Mouse (Mus musculus): ENCODE measurements at regions not wholly inside any gene's neighbourhood (a gene's known extent, or its start where the extent isn't known, plus 50 kb on each side); places are given as distances from the start of the nearest gene placed in this dataset.

- DNase-seq, result no peak
These were observed 226.5 kb downstream of the Mpdz start for GRCm38 (mm10) chr4:81216123-81216522.

GRCm38 (mm10) chr4:81217979-81218378, 224.6 kb downstream of the Mpdz start:
- no peak for DNase-seq

GRCm38 (mm10) chr4:81222034-81222433, 220.6 kb downstream of the Mpdz start:
- no peak for DNase-seq

- peak; percentile 10 for DNase-seq
These were observed 220.0 kb downstream of the Mpdz start for GRCm38 (mm10) chr4:81222468-81223175.
